ENCODE assay signal across 9 mouse cellular contexts in genomic region chr12:85350407-85351232, GRCm38 (mm10). TPM values are rescaled to one million over a fixed set of nuclear protein-coding genes. Genes with fewer than 3 reads are reported as not detected.
DNase-seq lines count a peak whose midpoint lies in the region; ATAC-seq lines count a peak whose summit lies in the region.
"Had no signal": no experiment of that assay in that cellular context is flagged by ENCODE, and none has a peak within 500 bp of the region (broad histone marks: within the 10 kb centered on the region; RNA-seq: fewer than 3 reads in every experiment).

No protein-coding gene starts in this region.

- peaks cover 29% of the 10 kb centered on the region for H3K36me3 ChIP-seq in kidney, embryonic 16.5 days (ENCODE audit: insufficient read depth, low read length)
- H3K36me3 ChIP-seq in stomach, embryonic 16.5 days (ENCODE audit: control insufficient read depth, insufficient read depth, low read length), result peaks cover 7% of the 10 kb centered on the region; the same call in 1 of the 2 replicates

- 71% methylated on average over 10 of the region's 10 CpGs for WGBS in kidney, embryonic 16.5 days
- 64% methylated on average over 10 of the region's 10 CpGs for WGBS in stomach, embryonic 16.5 days

- no peaks in the 10 kb centered on the region for H3K27me3 ChIP-seq in kidney, embryonic 16.5 days (ENCODE audit: insufficient read depth, low read length)
- no peaks in the 10 kb centered on the region for H3K27me3 ChIP-seq in stomach, embryonic 16.5 days (ENCODE audit: control insufficient read depth, insufficient read depth, low read length)

- intact Hi-C loops in heart, postnatal 10 days (cut with DNase I), result no loop called here
- intact Hi-C loops in left cerebral cortex, postnatal 36 days (cut with DNase I), result no loop called here

- H3K4me1 ChIP-seq in kidney, embryonic 16.5 days (ENCODE audit: insufficient read depth, low read length), result no peaks in the 10 kb centered on the region
- 0 out of 2 replicates have a peak, but pooled peaks cover 4% of the 10 kb centered on the region for H3K4me1 ChIP-seq in stomach, embryonic 16.5 days (ENCODE audit: control insufficient read depth, insufficient read depth, low read length)

- no peak overlapping the region for H3K4me3 ChIP-seq in kidney, embryonic 16.5 days (ENCODE audit: low read length)
- H3K4me3 ChIP-seq in stomach, embryonic 16.5 days (replicated peaks; ENCODE audit: low read length), result no peak overlapping the region

- no peak for DNase-seq in kidney, adult 18-20 months
- peak; percentile 20 to 26 for DNase-seq in cerebellum, postnatal 14 days
- peak; percentile 42 to 52 for DNase-seq in heart, postnatal 10 days
- DNase-seq in left cerebral cortex, postnatal 36 days (ENCODE audit: low spot score in 2 of 2), result peak; percentile 37 to 42
- DNase-seq in ovary, postnatal 36 days (ENCODE audit: low spot score), result no peak
- DNase-seq in ovary, postnatal 14 days (ENCODE audit: low spot score), result no peak

- no peak overlapping the region for H3K27ac ChIP-seq in kidney, embryonic 16.5 days (ENCODE audit: low read length)
- H3K27ac ChIP-seq in stomach, embryonic 16.5 days (ENCODE audit: low read length), result peak overlapping the region; percentile 69

- 0 out of 2 replicates have a peak, but pooled peaks have one; percentile 15 for ATAC-seq in kidney, embryonic 16.5 days (ENCODE audit: low FRiP score, low TSS enrichment)
- ATAC-seq in stomach, embryonic 16.5 days (ENCODE audit: insufficient read depth, low FRiP score), result peak; percentile 63; the same call in 1 of the 2 replicates

- H3K9ac ChIP-seq in kidney, embryonic 16.5 days (replicated peaks; ENCODE audit: low read length), result no peak overlapping the region
- no peak overlapping the region for H3K9ac ChIP-seq in stomach, embryonic 16.5 days (ENCODE audit: low read length)

- H3K9me3 ChIP-seq in kidney, embryonic 16.5 days (ENCODE audit: low read length), result no peaks in the 10 kb centered on the region
- H3K9me3 ChIP-seq in stomach, embryonic 16.5 days (replicated peaks; ENCODE audit: control insufficient read depth, low read length), result no peaks in the 10 kb centered on the region
- H3K9me3 ChIP-seq: G1E had no signal

- no peak overlapping the region for H3K4me2 ChIP-seq in kidney, embryonic 16.5 days (replicated peaks; ENCODE audit: low read depth, low read length)
- no peak overlapping the region for H3K4me2 ChIP-seq in stomach, embryonic 16.5 days (ENCODE audit: low read depth, low read length)

RNA-seq across cellular contexts. Expression of gene Nek9, which starts 11.5 kb away (rescaled TPM):
- polyA plus RNA-seq in kidney, embryonic 16.5 days (2015; fragmentation: Nextera tagmentation; extraction: Ambion mirVana), result 20.7 and 23.9 TPM in 2 replicates
- 10 to 100 TPM; 74.2 to 79.1 TPM for total RNA-seq in heart, postnatal 10 days (2021)
- 10 to 100 TPM; 31.0 to 33.7 TPM for total RNA-seq in left cerebral cortex, postnatal 36 days (2021)
- polyA plus RNA-seq in stomach, embryonic 16.5 days (2015; fragmentation: Nextera tagmentation; extraction: Ambion mirVana), result 16.8 and 17.1 TPM in 2 replicates

RNA-seq across cellular contexts. Expression of gene Tmed10, which starts 24.0 kb away (rescaled TPM):
- polyA plus RNA-seq in kidney, embryonic 16.5 days (2015; fragmentation: Nextera tagmentation; extraction: Ambion mirVana), result 347 and 350 TPM in 2 replicates
- total RNA-seq in heart, postnatal 10 days (2021), result 100 to 1,000 TPM; 184 to 190 TPM
- total RNA-seq in left cerebral cortex, postnatal 36 days (2021), result 100 to 1,000 TPM; 150 to 154 TPM
- polyA plus RNA-seq in stomach, embryonic 16.5 days (2015; fragmentation: Nextera tagmentation; extraction: Ambion mirVana), result 383 and 401 TPM in 2 replicates

Comparison
In these comparisons a context has a peak if more than half of its experiments do, and no peak if none do; other contexts are left out.
1. DNase-seq: peak in cerebellum, postnatal 14 days (2 of 2), heart, postnatal 10 days (2 of 2) and left cerebral cortex, postnatal 36 days (2 of 2); none in kidney, adult 18-20 months (single experiment), ovary, postnatal 36 days (single experiment) and ovary, postnatal 14 days (single experiment).